Mouse (Mus musculus) heart, embryonic 10.5 days (tissue): Measurements from ENCODE around the gene Fam24b. TPM values are rescaled to one million over a fixed set of nuclear protein-coding genes. Genes with fewer than 3 reads are reported as not detected.

Experiments
- DNase-seq: peaks from one replicate; pipeline ENCODE4 v3.0.0-alpha.2; 2017; ENCODE audit warnings: low spot score
- H3K27ac ChIP-seq: fragments of 300-500 bp; sonication (generic); 2 replicates; pipeline ENCODE4 v1.5.1; 2016; ENCODE audit warnings: mild to moderate bottlenecking
- H3K27me3 ChIP-seq: fragments of 300-500 bp; sonication (generic); 2 replicates; pipeline ENCODE4 v1.6.1; 2016; ENCODE audit warnings: mild to moderate bottlenecking; ENCODE audit not compliant: poor library complexity, insufficient read depth, severe bottlenecking
- H3K36me3 ChIP-seq: fragments of 300-500 bp; sonication (generic); 2 replicates; pipeline ENCODE4 v1.6.1; 2016; ENCODE audit warnings: mild to moderate bottlenecking, moderate library complexity
- H3K4me1 ChIP-seq: fragments of 300-500 bp; sonication (generic); 2 replicates; pipeline ENCODE4 v1.6.1; 2016; ENCODE audit warnings: mild to moderate bottlenecking
- H3K4me3 ChIP-seq: fragments of 300-500 bp; sonication (generic); 2 replicates; pipeline ENCODE4 v1.5.1; 2016; ENCODE audit warnings: mild to moderate bottlenecking, moderate library complexity
- H3K9me3 ChIP-seq: fragments of 300-500 bp; sonication (generic); 2 replicates; pipeline ENCODE4 v1.6.1; 2016; ENCODE audit warnings: mild to moderate bottlenecking, moderate library complexity
- WGBS: fragments of 180-500 bp; shearing (Covaris S2); methylation state at CpG from one replicate; pipeline ENCODE4 v1.1.7; 2016; 5-methylcytosine and 5-hydroxymethylcytosine counted together
- polyA plus RNA-seq: library from polyadenylated mRNA; unstranded; fragments of >200 nt; fragmentation: Nextera tagmentation; extraction: Ambion mirVana; gene quantifications from 2 replicates; pipeline ENCODE4 v1.2.1, GENCODE M21; 2016

Fam24b gene
- polyA plus RNA-seq, result not detected in 2 replicates

DNA sequence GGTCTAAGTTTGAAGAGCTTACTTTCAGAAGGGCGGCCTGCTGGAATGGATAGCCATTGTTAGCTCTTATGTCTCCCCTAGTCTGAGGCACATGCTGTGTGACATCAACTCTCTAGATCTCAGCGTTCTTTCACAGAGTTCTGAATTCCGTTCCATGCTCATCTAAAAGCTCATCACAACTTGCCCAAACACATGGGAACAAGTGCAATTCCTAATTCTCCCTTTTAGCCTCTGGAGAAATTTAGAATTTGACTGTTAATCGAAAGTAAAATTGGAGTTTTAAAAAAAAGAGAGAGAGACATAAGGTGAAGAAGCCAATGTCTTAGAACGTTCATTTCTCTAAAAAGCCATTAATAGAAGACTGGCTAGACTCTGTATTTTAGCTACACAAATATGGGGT is at the start of gene Fam24b:
Gene Fam24b, minus strand, starts transcription at position 101 of the 400 bp plus-strand sequence.
- WGBS, result 87% methylated on average over 5 of the region's 5 CpGs
- H3K4me1 ChIP-seq, result peaks cover 7% of the 10 kb centered on the region

GRCm38 (mm10) chr7:131371880-131372651 is 42.8 kb upstream of the Fam24b start:
- WGBS, result 71% methylated on average over 9 of the region's 9 CpGs
- peaks cover 8% of the 10 kb centered on the region for H3K4me1 ChIP-seq

More for the DNA sequence above, at the start of gene Fam24b:
- H3K4me3 ChIP-seq, result no peak within 1 kb of the TSS
- H3K9me3 ChIP-seq, result no peaks in the 10 kb centered on the region
- H3K27me3 ChIP-seq, result no peaks in the 10 kb centered on the region
- no peaks in the 10 kb centered on the region for H3K36me3 ChIP-seq
- no peak within 1 kb of the TSS for H3K27ac ChIP-seq
- DNase-seq, result no peak

GRCm38 (mm10) chr7:131371470-131371860 is 42.1 kb upstream of the Fam24b start:
- H3K4me3 ChIP-seq, result peak overlapping the region; percentile 79
- H3K27me3 ChIP-seq, result no peaks in the 10 kb centered on the region
- WGBS, result 9% methylated on average over 9 of the region's 9 CpGs

More at GRCm38 (mm10) chr7:131371880-131372651, 42.8 kb upstream of the Fam24b start:
- Histone ChIP-seq H3K9me3 (no peaks in the 10 kb centered on the region), H3K27ac (peak overlapping the region; percentile 98; the same call in 1 of the 2 replicates), H3K36me3 (peaks cover 10% of the 10 kb centered on the region; the same call in 1 of the 2 replicates), H3K4me3 (peak overlapping the region; percentile 79), H3K27me3 (no peaks in the 10 kb centered on the region)
- DNase-seq, result no peak

DNA sequence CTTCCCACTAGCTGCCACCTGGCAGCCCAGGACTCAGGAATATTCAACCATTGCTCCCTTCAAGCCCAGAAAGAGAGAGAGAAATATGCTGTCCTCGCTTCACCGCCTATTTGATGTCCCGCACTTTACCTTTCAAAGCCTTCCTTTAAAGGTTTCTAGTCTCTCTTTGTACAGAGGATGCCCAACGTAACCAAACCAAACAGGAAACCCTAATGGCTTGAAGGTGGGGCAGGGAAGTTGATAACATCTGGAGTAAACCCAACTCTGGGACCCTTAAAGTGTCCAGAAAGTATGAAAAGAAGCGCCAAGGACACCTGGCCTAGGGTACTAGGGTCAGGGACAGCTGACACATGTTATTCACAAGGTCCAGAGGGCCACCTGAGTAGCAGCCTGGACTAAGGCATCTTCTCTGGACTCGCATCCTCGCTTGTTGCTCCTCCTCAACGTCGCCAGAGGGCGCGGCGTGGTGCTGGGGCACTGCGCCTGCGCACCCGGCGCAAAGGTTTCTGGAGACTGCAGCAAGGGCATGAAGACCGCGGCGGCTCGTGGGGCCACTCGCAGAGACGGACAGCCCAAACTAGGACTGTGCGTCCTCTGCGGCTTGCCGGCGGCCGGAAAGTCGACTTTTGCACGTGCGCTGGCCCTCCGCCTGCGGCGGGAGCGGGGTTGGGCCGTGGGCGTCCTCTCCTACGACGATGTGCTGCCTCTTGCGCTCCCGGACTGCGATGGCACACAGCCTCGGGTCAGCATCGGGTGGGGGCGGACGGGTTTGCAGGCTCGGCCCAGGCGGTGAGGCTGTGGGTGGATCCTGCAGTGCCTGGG is 41.5 kb upstream of the Fam24b start, which contains the start of gene Pstk:
Gene Pstk, plus strand, starts transcription at position 494 of the 822 bp plus-strand sequence.
- Histone ChIP-seq H3K27me3 (no peaks in the 10 kb centered on the region), H3K36me3 (peaks cover 10% of the 10 kb centered on the region; the same call in 1 of the 2 replicates), H3K4me1 (peaks cover 8% of the 10 kb centered on the region), H3K4me3 (peak within 1 kb of the TSS; percentile 79), H3K27ac (peak within 1 kb of the TSS; percentile 98), H3K9me3 (no peaks in the 10 kb centered on the region)
- 3% methylated on average over 47 of the region's 47 CpGs for WGBS
- DNase-seq, result peak; percentile 96

More at GRCm38 (mm10) chr7:131371470-131371860, 42.1 kb upstream of the Fam24b start:
- H3K4me1 ChIP-seq, result peaks cover 8% of the 10 kb centered on the region
- peak overlapping the region; percentile 98 for H3K27ac ChIP-seq
- no peak for DNase-seq
- no peaks in the 10 kb centered on the region for H3K9me3 ChIP-seq
- H3K36me3 ChIP-seq, result peaks cover 10% of the 10 kb centered on the region; the same call in 1 of the 2 replicates

DNA sequence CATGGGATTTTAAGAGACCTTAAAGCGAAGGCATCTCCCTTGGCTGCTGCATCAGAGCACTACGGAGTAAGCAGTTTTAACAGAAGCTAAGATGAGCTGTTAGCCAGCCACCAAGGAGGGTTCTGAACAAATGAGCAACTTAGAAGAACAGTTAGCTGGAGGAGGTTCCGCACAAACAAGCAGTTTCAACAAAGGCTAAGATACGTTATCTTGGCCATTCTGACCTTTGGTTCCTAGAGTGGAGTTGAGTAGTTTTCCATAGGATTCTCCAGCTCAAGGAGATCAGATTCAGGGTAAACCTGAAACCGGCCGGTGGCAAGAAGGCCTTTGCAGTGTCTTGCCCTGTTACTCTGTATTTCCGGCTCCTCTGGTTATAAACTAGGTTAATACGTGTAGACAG is 34.8 kb upstream of the Fam24b start:
- Histone ChIP-seq H3K27me3 (no peaks in the 10 kb centered on the region), H3K9me3 (no peaks in the 10 kb centered on the region), H3K4me3 (no peak overlapping the region), H3K36me3 (peaks cover 8% of the 10 kb centered on the region), H3K4me1 (peaks cover 9% of the 10 kb centered on the region; the same call in 1 of the 2 replicates), H3K27ac (no peak overlapping the region)
- DNase-seq, result no peak
- 79% methylated on average over 8 of the region's 8 CpGs for WGBS

GRCm38 (mm10) chr7:131362615-131363300 is 33.4 kb upstream of the Fam24b start, which contains the start of gene 2310057M21Rik:
TSS of gene 2310057M21Rik (minus strand) at chr7:131362759.
- peak within 1 kb of the TSS; percentile 98 for H3K27ac ChIP-seq
- peaks cover 22% of the 10 kb centered on the region for H3K36me3 ChIP-seq
- H3K9me3 ChIP-seq, result no peaks in the 10 kb centered on the region
- H3K27me3 ChIP-seq, result no peaks in the 10 kb centered on the region
- peak within 1 kb of the TSS; percentile 98 for H3K4me3 ChIP-seq
- DNase-seq, result peak; percentile 98
- peaks cover 9% of the 10 kb centered on the region; the same call in 1 of the 2 replicates for H3K4me1 ChIP-seq
- WGBS, result under 1% methylated on average over 55 of the region's 55 CpGs

- DNase-seq, result no peak
- Histone ChIP-seq H3K27me3 (no peaks in the 10 kb centered on the region), H3K4me3 (peak overlapping the region; percentile 98), H3K27ac (peak overlapping the region; percentile 98), H3K4me1 (peaks cover 9% of the 10 kb centered on the region; the same call in 1 of the 2 replicates), H3K36me3 (peaks cover 27% of the 10 kb centered on the region), H3K9me3 (no peaks in the 10 kb centered on the region)
- under 1% methylated on average over 35 of the region's 35 CpGs for WGBS
These were observed 32.9 kb upstream of the Fam24b start for GRCm38 (mm10) chr7:131362269-131362614.

DNA sequence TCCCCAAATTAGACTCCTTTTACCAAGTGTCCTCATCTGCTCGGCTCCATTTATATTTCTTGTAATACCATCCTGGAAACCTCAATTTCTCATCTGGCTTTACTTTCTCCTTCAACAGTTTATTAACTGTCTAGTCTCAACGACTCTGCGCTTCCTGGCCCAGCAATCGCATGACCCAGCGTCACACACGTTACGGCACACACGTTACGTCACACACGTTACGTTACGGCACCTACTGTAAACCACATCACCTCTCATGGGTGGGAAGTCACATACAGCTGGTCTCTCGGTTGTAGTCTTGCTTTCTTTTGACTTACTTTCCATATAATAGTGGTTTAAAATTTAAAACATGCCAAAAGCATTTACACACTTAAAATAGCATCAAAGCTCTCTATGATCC is 26.8 kb upstream of the Fam24b start:
- Histone ChIP-seq H3K36me3 (peaks cover 78% of the 10 kb centered on the region), H3K27me3 (no peaks in the 10 kb centered on the region), H3K4me1 (peaks cover 3% of the 10 kb centered on the region; the same call in 1 of the 2 replicates), H3K27ac (no peak overlapping the region), H3K9me3 (no peaks in the 10 kb centered on the region), H3K4me3 (no peak overlapping the region)
- no peak for DNase-seq
- WGBS, result 96% methylated on average over 13 of the region's 13 CpGs

DNA sequence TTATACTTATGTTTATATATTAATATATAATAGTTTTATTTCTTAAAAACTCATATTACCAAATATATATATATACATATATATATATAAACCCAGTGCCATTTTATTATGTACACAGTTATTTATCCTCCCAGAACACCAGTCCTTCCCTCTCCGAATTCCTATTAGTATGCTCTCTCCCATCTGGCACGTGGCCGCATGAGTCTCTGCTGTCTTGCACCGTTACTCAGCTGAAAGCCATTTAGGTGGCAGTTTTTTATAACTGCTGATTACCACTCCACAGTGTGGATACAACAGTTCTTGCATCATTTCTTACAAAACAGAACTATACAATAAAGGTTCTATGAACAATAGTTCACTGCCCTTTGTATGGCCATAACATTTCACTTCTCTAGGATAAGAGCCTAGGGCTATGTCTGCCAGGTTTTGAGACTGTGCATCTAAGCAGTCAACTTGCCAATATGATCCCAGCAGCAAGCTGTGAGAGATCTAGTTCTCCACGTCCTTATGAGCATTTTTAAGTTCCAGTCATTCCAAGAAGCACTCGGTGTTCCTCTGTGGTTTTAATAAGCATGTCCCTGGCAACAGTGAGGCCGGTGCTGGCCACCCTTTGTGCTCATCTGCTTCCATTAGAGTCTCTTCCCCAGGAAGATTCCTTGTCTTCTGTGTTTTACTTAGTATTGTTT is 16.7 kb upstream of the Fam24b start:
- H3K9me3 ChIP-seq, result no peaks in the 10 kb centered on the region
- no peak for DNase-seq
- no peaks in the 10 kb centered on the region for H3K4me1 ChIP-seq
- no peaks in the 10 kb centered on the region for H3K27me3 ChIP-seq
- H3K27ac ChIP-seq, result no peak overlapping the region
- H3K36me3 ChIP-seq, result peaks cover 80% of the 10 kb centered on the region
- WGBS, result 91% methylated on average over 7 of the region's 7 CpGs
- H3K4me3 ChIP-seq, result no peak overlapping the region

DNA sequence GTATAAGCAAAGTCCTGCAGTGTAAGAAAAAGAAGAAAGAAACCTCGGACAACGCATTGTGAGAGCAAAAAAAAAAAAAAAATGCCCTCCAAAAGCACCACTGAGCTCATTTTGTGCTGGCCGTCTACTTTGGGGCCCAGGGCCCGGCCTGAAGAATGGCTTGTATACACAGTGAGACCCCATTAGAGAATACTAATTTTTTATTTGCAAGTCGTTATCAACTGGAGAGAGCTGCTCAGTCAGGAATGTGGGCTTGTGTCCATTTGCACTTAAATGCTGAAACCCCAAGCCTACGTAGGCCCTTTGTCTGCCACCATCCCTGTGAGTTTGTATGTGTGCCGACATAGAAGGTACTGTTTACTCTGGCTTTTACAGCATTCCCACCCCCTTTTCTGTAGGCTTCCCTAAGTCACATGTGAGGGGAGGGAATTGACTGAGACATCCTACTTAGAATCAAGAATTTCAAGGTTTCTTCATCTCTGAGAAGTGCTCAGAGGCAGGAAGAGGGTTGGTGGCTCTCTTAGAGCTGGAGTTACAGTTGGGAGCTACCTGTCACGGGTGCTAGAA is 8.3 kb upstream of the Fam24b start:
- no peak overlapping the region for H3K27ac ChIP-seq
- 80% methylated on average over 8 of the region's 8 CpGs for WGBS
- DNase-seq, result no peak
- no peaks in the 10 kb centered on the region for H3K9me3 ChIP-seq
- no peaks in the 10 kb centered on the region for H3K27me3 ChIP-seq
- no peak overlapping the region for H3K4me3 ChIP-seq
- no peaks in the 10 kb centered on the region for H3K4me1 ChIP-seq
- H3K36me3 ChIP-seq, result peaks cover 32% of the 10 kb centered on the region

DNA sequence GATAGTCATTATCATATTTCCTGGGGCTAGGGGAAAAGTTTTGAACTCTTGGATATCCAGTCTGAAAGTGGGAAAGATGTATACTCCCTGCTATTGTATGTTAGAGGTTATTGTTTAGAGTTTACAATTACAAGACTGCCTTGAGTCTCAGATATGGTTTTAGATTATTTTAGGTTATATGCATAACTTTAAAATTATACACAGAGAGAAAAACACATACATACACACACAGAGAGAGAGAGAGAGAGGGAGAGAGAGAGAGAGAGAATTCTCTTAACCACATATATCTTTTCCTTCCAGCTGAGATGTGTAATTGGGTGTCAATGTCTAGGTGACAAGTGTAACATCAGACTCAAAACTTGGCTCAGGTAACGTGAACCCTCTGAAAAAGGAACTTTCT is 4.2 kb upstream of the Fam24b start, which contains the start of gene Fam24a:
Gene Fam24a, plus strand, starts transcription at position 301 of the 400 bp plus-strand sequence.
- peaks cover 7% of the 10 kb centered on the region for H3K4me1 ChIP-seq
- no peaks in the 10 kb centered on the region for H3K9me3 ChIP-seq
- H3K36me3 ChIP-seq, result peaks cover 4% of the 10 kb centered on the region; the same call in 1 of the 2 replicates
- H3K4me3 ChIP-seq, result no peak within 1 kb of the TSS
- no peak within 1 kb of the TSS for H3K27ac ChIP-seq
- DNase-seq, result no peak
- WGBS, result 61% methylated on average over 1 of the region's 1 CpGs
- no peaks in the 10 kb centered on the region for H3K27me3 ChIP-seq
